Mouse (Mus musculus) cerebral cortex, adult 2 months (tissue): ENCODE measurements around the gene Iqsec1.

Experiments used
- WGBS: fragments of 180-500 bp; shearing (Covaris S2); methylation state at CpG from one replicate; pipeline ENCODE4 v1.1.7; 2018; 5-methylcytosine and 5-hydroxymethylcytosine counted together

Gene Iqsec1

DNA sequence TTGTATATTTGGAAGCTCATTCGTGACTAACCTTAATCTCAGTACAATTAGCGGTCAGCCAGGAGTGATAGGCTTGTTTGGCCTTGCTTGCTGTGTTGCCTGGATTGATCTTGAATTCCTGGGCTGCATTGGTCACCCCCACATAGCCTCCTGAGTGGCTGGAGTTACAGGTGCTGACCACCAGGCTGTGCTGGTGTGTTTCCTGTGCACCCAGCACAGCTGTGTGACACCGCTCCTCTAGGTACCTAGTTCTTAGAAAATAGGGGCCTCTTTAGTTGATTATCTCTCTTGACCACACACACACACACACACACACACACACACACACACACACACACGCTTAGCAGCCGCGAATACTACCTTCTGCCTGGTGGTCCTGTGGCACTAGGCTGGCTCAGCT is 380.3 kb downstream of the Iqsec1 start:
- WGBS, result 84% methylated on average over 6 of the region's 6 CpGs

DNA sequence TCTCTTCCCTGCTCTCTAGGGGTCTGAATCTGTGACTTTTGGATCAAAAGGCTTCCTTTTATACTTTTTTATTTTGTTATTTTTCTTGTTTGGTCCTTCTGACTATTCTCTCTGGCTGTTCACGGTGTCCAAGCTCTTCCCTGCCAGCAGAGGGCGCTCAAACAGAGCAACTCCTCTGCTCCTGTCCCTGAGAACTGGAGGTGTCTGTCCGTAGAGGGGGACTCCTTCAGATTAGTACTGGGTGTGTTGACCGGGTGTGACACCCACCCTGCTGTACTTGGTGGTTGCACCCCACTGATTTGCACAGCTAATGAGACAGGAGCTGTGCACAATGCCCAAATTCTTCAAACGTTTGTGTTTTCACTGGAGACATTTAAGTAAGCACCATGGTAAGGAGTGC is 381.3 kb downstream of the Iqsec1 start:
- WGBS, result 13% methylated on average over 5 of the region's 5 CpGs

DNA sequence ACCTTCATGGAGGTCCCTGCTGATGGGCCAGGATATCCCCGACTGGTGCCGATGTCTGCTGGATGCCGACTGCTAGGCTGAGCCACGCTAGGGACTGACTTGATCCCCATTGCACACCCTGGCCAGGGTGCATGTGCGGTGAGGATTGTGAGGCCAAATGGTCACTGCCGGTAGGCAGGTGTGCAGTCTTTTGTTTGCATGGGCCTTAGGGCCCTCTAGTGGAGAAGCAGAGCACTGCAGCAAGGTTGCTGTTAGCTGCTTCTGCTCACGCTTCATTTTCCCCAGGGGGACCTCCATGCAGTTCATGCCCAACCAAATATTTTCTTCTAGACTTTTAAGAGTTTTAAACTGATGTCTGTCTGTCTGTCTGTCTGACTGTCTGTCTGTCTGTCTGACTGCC is 381.9 kb downstream of the Iqsec1 start:
- 36% methylated on average over 7 of the region's 7 CpGs for WGBS
